Mouse (Mus musculus) ES-E14 (cell line): ENCODE measurements around the gene 2210407C18Rik. TPM values are rescaled to one million over a fixed set of nuclear protein-coding genes. Genes with fewer than 3 reads are reported as not detected.

Experiments
- DNase-seq: peaks from one replicate; pipeline ENCODE4 v3.0.0-alpha.2; 2013; ENCODE audit warnings: low read depth, low spot score
- H3K27ac ChIP-seq: 2 replicates; pipeline ENCODE4 v1.5.1; 2012; ENCODE audit warnings: low read depth, mild to moderate bottlenecking, low read length, moderate library complexity, mixed read lengths; ENCODE audit not compliant: poor library complexity, insufficient read depth, severe bottlenecking
- H3K36me3 ChIP-seq: 2 replicates; pipeline ENCODE4 v1.6.1; 2012; ENCODE audit warnings: mild to moderate bottlenecking, low read length, moderate library complexity, mixed read lengths; ENCODE audit not compliant: control insufficient read depth, poor library complexity, insufficient read depth, severe bottlenecking
- H3K4me1 ChIP-seq, 2 experiments: fragments of 150-350 bp in 1 of 2; sonication (generic) in 1 of 2; 2 replicates each; pipeline ENCODE4 v1.6.1; 2012; ENCODE audit warnings: low read length in 2 of 2, mild to moderate bottlenecking in 1 of 2, mixed read lengths in 1 of 2; ENCODE audit not compliant: control insufficient read depth in 2 of 2, insufficient read depth in 2 of 2, poor library complexity in 1 of 2
- H3K4me3 ChIP-seq, 2 experiments: fragments of 150-350 bp in 1 of 2; sonication (generic) in 1 of 2; 2 replicates each; pipeline ENCODE4 v1.5.1; 2012; ENCODE audit warnings: low read length in 2 of 2, low read depth in 1 of 2, mild to moderate bottlenecking in 1 of 2, mixed read lengths in 1 of 2; ENCODE audit not compliant: insufficient read depth in 1 of 2, poor library complexity in 1 of 2, severe bottlenecking in 1 of 2
- H3K9ac ChIP-seq: 2 replicates; pipeline ENCODE4 v1.6.1; 2012; ENCODE audit warnings: low read depth, mild to moderate bottlenecking, low read length, mixed read lengths; ENCODE audit not compliant: poor library complexity, insufficient read depth, severe bottlenecking
- H3K9me3 ChIP-seq: fragments of 150-350 bp; sonication (generic); 2 replicates; pipeline ENCODE4 v1.6.1; 2012; ENCODE audit warnings: low read depth, mild to moderate bottlenecking, low read length; ENCODE audit not compliant: control insufficient read depth, insufficient read depth
- CHD2 ChIP-seq: IDR thresholded peaks from 2 replicates; pipeline ENCODE4 v1.6.1; 2014; ENCODE audit warnings: mild to moderate bottlenecking, low read depth, low read length, inconsistent platforms
- HCFC1 ChIP-seq: IDR thresholded peaks from 2 replicates; pipeline ENCODE4 v1.6.1; 2012; ENCODE audit warnings: low read length, inconsistent platforms, borderline replicate concordance; ENCODE audit not compliant: insufficient read depth
- MAFK ChIP-seq: IDR thresholded peaks from 2 replicates; pipeline ENCODE4 v1.6.1; 2014; ENCODE audit warnings: mild to moderate bottlenecking, low read depth, low read length, inconsistent platforms; ENCODE audit not compliant: insufficient read depth
- ZC3H11A ChIP-seq: IDR thresholded peaks from 2 replicates; pipeline ENCODE4 v1.6.1; 2012; ENCODE audit warnings: low read depth, mild to moderate bottlenecking, inconsistent platforms, low read length, borderline replicate concordance
- ZNF384 ChIP-seq: IDR thresholded peaks from 2 replicates; pipeline ENCODE4 v1.6.1; 2012; ENCODE audit warnings: low read depth, low read length, inconsistent platforms
- in situ Hi-C, 2 experiments: fragments of 600-800 bp; cut with MboI; formaldehyde crosslinking; loops; one replicate each; pipeline ENCODE4 v1.15.1; 2025; ENCODE audit warnings: low sequenced_read_pairs in 2 of 2, inconsistent platforms in 1 of 2; ENCODE audit not compliant: unreplicated experiment in 2 of 2
- total RNA-seq: library from RNA; depleted of rRNA; stranded (reverse); fragments of 300-350 nt; gene quantifications from 2 replicates; pipeline ENCODE4 v1.2.3, GENCODE M21; 2012

2210407C18Rik gene
- total RNA-seq, 1 experiment = not detected

DNA sequence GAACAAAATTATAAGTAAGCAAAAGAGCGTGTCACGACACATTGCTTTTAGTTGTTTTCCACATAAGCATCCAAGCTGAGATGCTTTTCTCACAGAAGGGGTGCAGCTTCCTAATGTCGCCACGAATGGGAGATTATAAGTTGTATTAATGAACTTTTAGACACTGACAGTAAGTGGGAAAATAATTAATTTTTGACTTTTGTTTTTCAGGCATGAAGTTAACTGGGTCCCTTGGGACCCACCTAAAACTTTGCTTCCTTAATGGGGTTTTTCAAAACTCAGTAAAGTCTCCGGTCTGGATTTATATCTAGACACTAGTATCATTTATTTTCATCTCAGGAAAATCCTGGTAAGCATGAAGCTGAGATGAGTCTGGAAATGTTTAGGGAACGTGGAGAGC lies 21.1 kb downstream of the 2210407C18Rik start, which contains the start of gene Olfr324:
Gene Olfr324 (plus strand): TSS at position 301 of the 400 bp plus-strand sequence.
- Histone ChIP-seq H3K36me3 (no peaks in the 10 kb centered on the region), H3K4me3 (no peak within 1 kb of the TSS), H3K27ac (no peak within 1 kb of the TSS), H3K4me1 (no peaks in the 10 kb centered on the region), H3K9me3 (no peaks in the 10 kb centered on the region), H3K9ac (no peak within 1 kb of the TSS)
- TF ChIP-seq CHD2 (no peak), ZC3H11A (no peak), ZNF384 (no peak), MAFK (no peak), HCFC1 (no peak)
- in situ Hi-C loops = no loop called here
- DNase-seq = no peak

DNA sequence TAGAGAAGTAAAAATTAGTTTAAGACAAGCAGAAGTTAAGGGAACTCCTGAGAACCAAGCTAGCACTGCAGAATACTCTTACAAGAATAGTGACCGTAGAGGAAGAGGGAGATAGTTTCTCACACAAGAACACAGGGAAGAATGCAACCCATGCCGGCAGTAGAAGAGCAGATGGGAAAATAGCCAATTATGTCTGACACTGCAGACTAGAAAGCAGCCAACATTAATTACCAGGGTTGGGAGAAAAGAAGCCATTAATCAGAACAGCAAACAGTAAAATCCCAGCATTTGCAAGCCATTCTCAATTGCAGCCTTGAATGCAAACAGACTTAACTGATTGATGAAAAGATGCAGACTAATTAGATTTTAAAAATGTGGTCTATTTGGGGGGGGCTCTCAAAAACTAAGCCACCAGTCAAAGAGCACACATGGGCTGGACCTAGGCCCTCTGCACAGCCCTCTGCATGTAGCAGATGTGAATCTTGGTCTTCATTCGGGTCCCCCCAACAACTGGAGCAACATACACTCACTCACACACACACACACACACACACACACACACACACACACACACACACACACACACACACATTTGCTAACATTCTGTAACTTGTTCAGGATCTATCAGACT lies 27.1 kb downstream of the 2210407C18Rik start:
- in situ Hi-C loops = no loop called here
- Histone ChIP-seq H3K36me3 (no peaks in the 10 kb centered on the region), H3K4me3 (no peak overlapping the region), H3K9me3 (no peaks in the 10 kb centered on the region), H3K4me1 (no peaks in the 10 kb centered on the region), H3K27ac (no peak overlapping the region), H3K9ac (no peak overlapping the region)
- TF ChIP-seq ZNF384 = no peak
- no peak for TF ChIP-seq HCFC1
- TF ChIP-seq MAFK = no peak
- no peak for TF ChIP-seq ZC3H11A
- no peak for TF ChIP-seq CHD2
- no peak for DNase-seq

DNA sequence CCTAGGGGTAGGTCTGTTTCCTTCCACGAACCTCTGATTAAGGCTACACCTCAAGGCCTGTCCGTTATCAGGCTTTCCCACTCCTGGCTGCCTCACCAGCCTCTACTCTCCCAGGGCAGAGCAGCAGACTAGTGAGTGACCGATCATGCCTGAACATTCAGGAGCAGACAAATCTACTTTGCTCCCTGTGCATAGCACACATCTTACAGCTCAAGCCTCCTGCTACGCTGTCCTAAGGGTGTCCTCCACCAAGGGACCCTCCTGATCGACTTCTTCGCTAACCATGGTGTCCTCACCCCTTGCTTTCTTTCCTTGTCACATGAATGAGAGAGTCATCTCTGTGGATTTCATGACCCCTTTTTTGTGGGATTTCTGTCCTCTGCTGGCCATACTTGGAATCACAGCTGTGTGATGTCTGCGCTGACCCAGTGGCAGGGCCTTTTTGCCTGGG lies 28.0 kb downstream of the 2210407C18Rik start:
- Histone ChIP-seq H3K27ac (no peak overlapping the region), H3K4me1 (no peaks in the 10 kb centered on the region), H3K36me3 (no peaks in the 10 kb centered on the region), H3K9ac (no peak overlapping the region), H3K4me3 (no peak overlapping the region), H3K9me3 (no peaks in the 10 kb centered on the region)
- TF ChIP-seq HCFC1 = no peak
- TF ChIP-seq MAFK = no peak
- TF ChIP-seq ZNF384 = no peak
- TF ChIP-seq CHD2 = no peak
- no peak; the same call in 1 of the 2 replicates for TF ChIP-seq ZC3H11A
- in situ Hi-C loops = no loop called here
- peak; percentile 41 for DNase-seq

DNA sequence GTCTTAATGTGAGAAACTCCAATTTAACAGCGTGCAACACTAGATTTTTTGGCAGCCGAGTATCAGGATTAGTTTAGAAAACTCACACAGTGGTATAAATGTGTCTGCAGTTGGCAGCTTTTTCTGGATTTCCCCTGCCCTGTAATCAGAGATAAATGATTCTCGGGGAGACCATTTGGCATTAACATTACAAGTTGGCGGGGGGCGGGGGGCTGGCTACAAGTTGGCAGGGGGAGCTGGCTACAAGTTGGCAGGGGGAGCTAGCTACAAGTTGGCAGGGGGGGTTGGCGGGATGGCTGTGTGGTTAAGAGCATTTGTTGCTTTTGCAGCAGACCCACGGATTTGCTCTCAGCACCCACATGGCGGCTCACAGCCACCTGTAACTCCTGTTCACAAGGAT lies 37.2 kb downstream of the 2210407C18Rik start:
- H3K36me3 ChIP-seq = no peaks in the 10 kb centered on the region
- no peak overlapping the region for H3K9ac ChIP-seq
- DNase-seq = no peak
- H3K27ac ChIP-seq = no peak overlapping the region
- H3K9me3 ChIP-seq = no peaks in the 10 kb centered on the region
- H3K4me3 ChIP-seq = no peak overlapping the region
- in situ Hi-C loops = no loop called here
- H3K4me1 ChIP-seq = no peaks in the 10 kb centered on the region
- TF ChIP-seq MAFK (no peak), ZNF384 (no peak), HCFC1 (no peak), CHD2 (no peak), ZC3H11A (no peak)

DNA sequence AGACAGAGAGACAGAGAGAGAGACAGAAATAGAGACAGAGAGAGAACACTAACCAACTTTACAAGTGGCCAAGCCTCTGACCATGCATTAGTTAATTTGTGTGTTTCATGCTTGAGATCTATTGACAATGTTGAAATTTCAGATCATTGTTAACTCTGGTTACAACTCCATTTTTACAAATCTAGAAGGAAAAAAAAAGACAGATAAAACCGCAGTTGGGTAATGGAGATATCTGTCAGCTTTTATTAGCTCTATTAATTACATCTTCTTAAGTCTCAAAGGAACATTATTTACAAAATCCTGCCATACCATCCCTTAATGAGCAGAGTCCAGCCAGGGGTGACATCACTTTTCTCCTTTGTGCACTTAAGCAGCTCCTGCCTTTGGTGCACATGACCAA lies 38.4 kb downstream of the 2210407C18Rik start, which contains the start of gene Olfr325:
Gene Olfr325 (plus strand): TSS at position 301 of the 400 bp plus-strand sequence.
- Histone ChIP-seq H3K9me3 (no peaks in the 10 kb centered on the region), H3K27ac (no peak within 1 kb of the TSS), H3K9ac (no peak within 1 kb of the TSS), H3K36me3 (no peaks in the 10 kb centered on the region), H3K4me3 (no peak within 1 kb of the TSS), H3K4me1 (no peaks in the 10 kb centered on the region)
- in situ Hi-C loops = no loop called here
- no peak for TF ChIP-seq ZNF384
- TF ChIP-seq CHD2 = no peak
- no peak for TF ChIP-seq MAFK
- TF ChIP-seq HCFC1 = no peak
- DNase-seq = no peak
